Mouse (Mus musculus): ENCODE measurements around the gene Casq2. TPM values are rescaled to one million over a fixed set of nuclear protein-coding genes. Genes with fewer than 3 reads are reported as not detected.

Casq2 gene
- total and polyA plus RNA-seq, 3 experiments: not detected

DNA sequence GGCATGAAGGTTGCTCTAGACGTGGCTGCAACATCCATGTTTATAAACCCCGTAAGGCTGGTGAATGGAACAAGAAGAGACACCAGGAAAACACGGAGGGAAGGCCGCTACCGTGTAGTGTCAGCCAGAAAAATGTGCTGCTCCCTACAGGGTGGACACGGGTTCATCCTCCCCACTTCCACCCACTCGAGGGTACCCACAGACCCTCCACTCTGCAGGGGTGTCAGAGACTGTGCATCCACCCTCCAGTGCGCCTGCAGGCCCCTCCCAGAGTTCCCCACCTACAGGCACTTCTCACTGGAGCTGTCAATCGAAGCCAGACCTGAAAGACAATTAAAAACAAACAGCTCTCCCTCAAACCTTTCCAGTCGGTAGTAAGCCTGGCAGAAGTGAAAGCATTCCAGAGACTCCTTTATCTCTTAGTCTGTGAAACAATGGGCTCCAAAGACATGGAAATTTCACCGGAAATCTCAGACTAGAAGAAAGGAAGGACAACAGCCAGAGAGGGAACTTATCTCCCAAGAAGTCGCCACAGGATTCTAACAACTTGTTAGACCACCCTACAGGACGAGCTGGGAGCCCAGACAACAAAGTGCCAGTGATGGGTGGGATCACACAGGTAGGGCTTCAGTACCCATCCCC, 2.5 kb upstream of the Casq2 start:
- H3K27me3 ChIP-seq (ENCODE audit: control insufficient read depth in 1 of 2, insufficient read depth in 2 of 2, low read length in 2 of 2): no peaks in the 10 kb centered on the region; a peak in 1 of 4 replicates
- TF ChIP-seq NRF1 (IDR thresholded peaks at IDR 0.05; ENCODE audit: insufficient read depth, low read depth, low read length, poor library complexity, severe bottlenecking): no peak
- no peak for TF ChIP-seq POLR2A (IDR thresholded peaks at IDR 0.05; ENCODE audit: control insufficient read depth in 1 of 2, insufficient read depth in 1 of 2, low read depth in 1 of 2, low read length in 2 of 2, poor library complexity in 1 of 2)
- no peak for TF ChIP-seq RAD21 (IDR thresholded peaks at IDR 0.05; ENCODE audit: low read depth, low read length)
- TF ChIP-seq TBP (IDR thresholded peaks at IDR 0.05; ENCODE audit: low read depth, low read length): no peak
- TF ChIP-seq USF2 (IDR thresholded peaks at IDR 0.05; ENCODE audit: borderline replicate concordance in 1 of 2, insufficient read depth in 1 of 2, low read depth in 1 of 2, low read length in 2 of 2): no peak
- TF ChIP-seq MEF2A (IDR thresholded peaks at IDR 0.05; ENCODE audit: extremely low read depth, insufficient replicate concordance, low read depth, low read length, poor library complexity, severe bottlenecking): no peak
- TF ChIP-seq MXI1 (IDR thresholded peaks at IDR 0.05; ENCODE audit: low read depth, low read length): no peak
- TF ChIP-seq MAFK (IDR thresholded peaks at IDR 0.05; ENCODE audit: borderline replicate concordance, low read depth, low read length): no peak
- TF ChIP-seq ELF1 (IDR thresholded peaks at IDR 0.05; ENCODE audit: low read depth, low read length): no peak
- no peak for TF ChIP-seq USF1 (IDR thresholded peaks at IDR 0.05; ENCODE audit: low read depth, low read length)
- no peak for TF ChIP-seq ZNF384 (IDR thresholded peaks at IDR 0.05; ENCODE audit: low read depth, low read length)
- TF ChIP-seq CHD2 (IDR thresholded peaks at IDR 0.05; ENCODE audit: low read length): no peak
- no peak for TF ChIP-seq ZMIZ1 (IDR thresholded peaks at IDR 0.05; ENCODE audit: low read depth, low read length)
- no peak for TF ChIP-seq ZC3H11A (IDR thresholded peaks at IDR 0.05; ENCODE audit: low read depth, low read length)
- TF ChIP-seq MAZ (IDR thresholded peaks at IDR 0.05; ENCODE audit: low read depth, low read length): no peak
- H3K36me3 ChIP-seq (ENCODE audit: control insufficient read depth in 1 of 2, insufficient read depth in 2 of 2, low read length in 2 of 2): no peaks in the 10 kb centered on the region
- no peak for DNase-seq (ENCODE audit: low read depth, low spot score)
- H3K4me3 ChIP-seq (ENCODE audit: control insufficient read depth in 1 of 2, insufficient read depth in 1 of 2, low read depth in 2 of 2, low read length in 2 of 2): no peak overlapping the region
- no peaks in the 10 kb centered on the region for H3K79me2 ChIP-seq (ENCODE audit: control insufficient read depth, insufficient read depth, low read length, poor library complexity)
- no peaks in the 10 kb centered on the region for H3K9me3 ChIP-seq (replicated peaks; ENCODE audit: insufficient read depth, low read length)
- no peak overlapping the region for H3K9ac ChIP-seq (ENCODE audit: control insufficient read depth, low read depth, low read length, poor library complexity, severe bottlenecking)
- no peaks in the 10 kb centered on the region for H3K4me1 ChIP-seq (ENCODE audit: control insufficient read depth in 1 of 2, insufficient read depth in 2 of 2, low read length in 2 of 2)
- no peak overlapping the region for H3K27ac ChIP-seq (ENCODE audit: control insufficient read depth, low read depth, low read length)

DNA sequence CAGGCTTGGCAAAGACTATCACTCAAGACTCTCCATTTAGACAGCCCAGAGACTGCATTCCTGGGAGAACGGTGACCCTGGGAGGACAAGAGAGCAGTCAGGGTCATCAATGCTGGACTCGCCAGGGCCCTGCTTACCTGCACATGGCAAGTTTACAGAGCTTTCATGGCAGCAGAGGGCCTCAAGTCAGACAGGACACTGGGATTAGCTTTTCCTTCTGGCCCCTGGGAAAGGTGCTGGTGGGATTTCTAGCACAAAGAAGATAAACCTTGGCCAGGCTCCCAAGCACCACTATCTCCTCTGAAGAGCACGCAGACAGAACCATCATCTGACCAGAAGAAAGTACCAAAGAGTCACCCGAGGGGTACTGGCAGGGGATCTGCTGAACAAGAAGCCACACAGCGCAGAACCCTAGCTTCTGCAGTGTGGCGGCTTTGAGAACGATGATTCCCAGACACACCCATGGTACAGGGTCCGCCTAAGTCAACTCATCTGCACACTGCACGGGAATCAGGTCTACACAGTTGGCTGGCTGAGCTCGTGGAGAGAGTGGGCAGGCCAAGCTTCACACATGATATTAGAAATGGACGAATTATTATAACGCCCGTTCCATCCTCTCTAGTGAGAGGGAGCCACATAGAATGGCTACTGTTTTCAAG, 1.3 kb upstream of the Casq2 start:
- H3K36me3 ChIP-seq (ENCODE audit: control insufficient read depth in 1 of 2, insufficient read depth in 2 of 2, low read length in 2 of 2): no peaks in the 10 kb centered on the region
- H3K4me1 ChIP-seq (ENCODE audit: control insufficient read depth in 1 of 2, insufficient read depth in 2 of 2, low read length in 2 of 2): no peaks in the 10 kb centered on the region
- H3K9ac ChIP-seq (ENCODE audit: control insufficient read depth, low read depth, low read length, poor library complexity, severe bottlenecking): no peak overlapping the region
- TF ChIP-seq ZC3H11A (IDR thresholded peaks at IDR 0.05; ENCODE audit: low read depth, low read length): no peak
- no peak for TF ChIP-seq MAFK (IDR thresholded peaks at IDR 0.05; ENCODE audit: borderline replicate concordance, low read depth, low read length)
- no peak for TF ChIP-seq UBTF (IDR thresholded peaks at IDR 0.05; ENCODE audit: borderline replicate concordance, insufficient read depth, low read depth, low read length)
- no peak for TF ChIP-seq TCF12 (IDR thresholded peaks at IDR 0.05; ENCODE audit: low read depth, low read length)
- no peak for TF ChIP-seq MAX (IDR thresholded peaks at IDR 0.05; ENCODE audit: low read length)
- no peak for TF ChIP-seq POLR2AphosphoS2 (IDR thresholded peaks at IDR 0.05; ENCODE audit: low read length)
- TF ChIP-seq ZKSCAN1 (IDR thresholded peaks at IDR 0.05; ENCODE audit: low read depth, low read length): no peak
- no peak for TF ChIP-seq NRF1 (IDR thresholded peaks at IDR 0.05; ENCODE audit: insufficient read depth, low read depth, low read length, poor library complexity, severe bottlenecking)
- no peak for TF ChIP-seq TBP (IDR thresholded peaks at IDR 0.05; ENCODE audit: low read depth, low read length)
- no peaks in the 10 kb centered on the region; a peak in 1 of 4 replicates for H3K27me3 ChIP-seq (ENCODE audit: control insufficient read depth in 1 of 2, insufficient read depth in 2 of 2, low read length in 2 of 2)
- H3K9me3 ChIP-seq (replicated peaks; ENCODE audit: insufficient read depth, low read length): no peaks in the 10 kb centered on the region
- no peak overlapping the region for H3K27ac ChIP-seq (ENCODE audit: control insufficient read depth, low read depth, low read length)
- no peaks in the 10 kb centered on the region for H3K79me2 ChIP-seq (ENCODE audit: control insufficient read depth, insufficient read depth, low read length, poor library complexity)
- no peak for DNase-seq (ENCODE audit: low read depth, low spot score)
- H3K4me3 ChIP-seq (ENCODE audit: control insufficient read depth in 1 of 2, insufficient read depth in 1 of 2, low read depth in 2 of 2, low read length in 2 of 2): no peak overlapping the region

Data from MEL (cell line).